Mouse (Mus musculus): ENCODE results near the gene BC016579. TPM values are rescaled to one million over a fixed set of nuclear protein-coding genes. Genes with fewer than 3 reads are reported as not detected.

The BC016579 gene
- polyA plus RNA-seq (2012; fragmentation: generic; extraction: Trizol), result not detected

DNA sequence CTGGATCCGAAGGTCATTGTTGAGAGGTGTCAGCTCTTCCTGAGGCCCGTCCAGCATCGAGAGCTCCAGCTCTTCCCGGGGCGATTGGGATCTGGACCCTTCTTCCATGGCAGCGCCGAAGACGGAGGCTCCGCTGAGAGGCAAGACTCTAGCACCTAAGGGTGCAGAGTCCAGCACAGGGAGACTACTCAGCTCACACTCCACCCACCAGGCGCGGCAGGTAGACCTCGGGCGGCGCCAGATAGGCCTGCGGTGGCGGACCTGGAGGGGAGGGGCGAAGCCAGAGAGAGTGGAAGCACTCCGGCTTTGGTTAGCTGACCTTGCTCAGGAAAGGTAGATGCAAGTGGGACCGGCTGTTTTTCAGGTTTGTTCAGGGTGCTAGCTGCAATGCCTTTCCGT is at the start of gene BC016579:
BC016579 (minus strand) TSS at position 135 of the 399 bp plus-strand sequence.

DNA sequence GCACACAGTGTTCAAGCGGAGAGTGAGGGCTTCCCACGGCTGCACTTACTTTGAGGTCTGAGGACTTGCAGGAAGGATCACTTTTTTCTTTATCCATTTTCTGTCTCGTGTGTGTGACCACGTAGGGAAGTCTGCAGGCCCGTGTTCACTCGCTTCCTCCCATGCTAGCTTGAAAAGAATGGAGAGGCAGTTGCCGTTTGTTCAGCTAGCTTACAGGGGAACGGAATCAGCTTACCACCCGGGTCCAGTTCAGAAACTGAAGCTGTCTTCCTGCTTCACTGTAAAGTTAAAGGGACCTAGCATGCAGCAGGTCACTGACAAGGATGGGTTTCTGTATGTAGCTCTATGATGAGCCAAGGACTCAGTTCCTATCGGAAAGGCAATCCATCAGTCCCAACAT is 39.7 kb upstream of the BC016579 start, which contains the start of gene Tmprss7:
Tmprss7 (minus strand) TSS at position 101 of the 400 bp plus-strand sequence.

DNA sequence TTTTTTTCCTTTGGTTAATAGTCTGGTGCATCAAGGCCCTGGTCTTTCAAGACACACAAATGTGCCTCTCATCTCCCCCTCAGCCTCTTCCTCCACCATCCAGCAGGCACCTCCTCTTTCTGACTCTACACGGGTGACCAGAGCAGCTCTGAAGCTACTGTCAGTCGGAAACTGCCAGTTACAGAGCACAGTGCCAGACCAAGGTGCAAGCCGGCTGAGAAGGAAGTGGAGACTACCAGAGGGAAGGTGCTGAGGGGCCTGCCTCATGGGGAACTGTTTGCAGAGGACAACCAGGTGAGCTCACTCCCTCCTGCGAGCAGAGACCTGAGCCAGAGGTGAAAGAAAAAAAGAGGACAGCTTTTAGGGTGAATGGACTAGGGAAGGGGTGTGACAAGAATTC is 43.6 kb downstream of the BC016579 start, which contains the start of gene Gcsam:
Gcsam (plus strand) TSS at position 114 of the 400 bp plus-strand sequence.

Other genes starting within 250 kb of the BC016579 start
- under 1 TPM in 1 of 2 experiments, not detected in 1; 0.17 TPM for gene Cd200, start 245.0 kb downstream of the BC016579 start, polyA plus RNA-seq (2012; fragmentation: generic; extraction: Trizol)
- gene Gm609, start 161.1 kb downstream of the BC016579 start, polyA plus RNA-seq (2012; fragmentation: generic; extraction: Trizol), result under 1 TPM in 1 of 2 experiments, not detected in 1; 0.01 TPM
- gene Gm17783, start 122.0 kb downstream of the BC016579 start, polyA plus RNA-seq (2012; fragmentation: generic; extraction: Trizol), result not detected
- gene Slc9c1, start 118.8 kb downstream of the BC016579 start, polyA plus RNA-seq (2012; fragmentation: generic; extraction: Trizol), result not detected
- not detected for gene Gcsam, start 43.7 kb downstream of the BC016579 start, polyA plus RNA-seq (2012; fragmentation: generic; extraction: Trizol)
- under 1 TPM in 1 of 2 experiments, not detected in 1; 0.02 TPM for gene Tmprss7, start 39.6 kb upstream of the BC016579 start, polyA plus RNA-seq (2012; fragmentation: generic; extraction: Trizol)
- under 1 TPM in 1 of 2 experiments, not detected in 1; 0.35 TPM for gene Tagln3, start 70.5 kb upstream of the BC016579 start, polyA plus RNA-seq (2012; fragmentation: generic; extraction: Trizol)
- 1 to 10 TPM; 2.1 to 6.1 TPM for gene Abhd10, start 88.9 kb upstream of the BC016579 start, polyA plus RNA-seq (2012; fragmentation: generic; extraction: Trizol)

Data from C3H10T1/2 (cell line).